Mouse (Mus musculus): ENCODE data around the gene Etfrf1.

- TF ChIP-seq CTCF (IDR thresholded peaks at IDR 0.05; ENCODE audit: low read depth) (no peak), EP300 (optimal IDR thresholded peaks at IDR 0.05) (no peak)
Observed at GRCm38 (mm10) chr6:145235367-145235766, 24.4 kb downstream of the Etfrf1 start.

Data from stomach, postnatal 0 days (tissue).